Mouse (Mus musculus): ENCODE data around the gene Ipcef1.

DNA sequence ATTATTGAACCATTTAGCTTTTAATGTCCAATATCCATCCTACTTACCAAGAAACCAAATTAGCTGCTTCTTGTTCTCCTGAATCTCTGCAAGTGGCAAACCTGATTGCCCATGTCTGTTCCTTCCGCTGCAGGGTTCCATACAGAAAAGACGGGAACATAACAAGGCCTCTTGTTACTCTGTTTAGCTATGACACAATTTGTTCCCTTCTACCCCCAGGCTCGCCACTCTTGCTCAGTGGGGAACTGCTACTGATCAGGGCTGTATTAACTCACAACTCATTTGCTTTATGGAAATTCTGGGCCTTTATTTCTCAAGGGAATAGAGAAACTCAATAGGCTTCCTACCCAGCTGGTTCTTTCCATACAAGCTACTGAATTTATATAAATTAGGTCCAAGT lies 196.5 kb downstream of the Ipcef1 start:
- TF ChIP-seq CTCF (IDR thresholded peaks at IDR 0.05; ENCODE audit: low read depth) = no peak
- no peak for TF ChIP-seq EP300 (IDR thresholded peaks at IDR 0.05; ENCODE audit: low read depth)
